Mouse (Mus musculus) kidney, adult 10 weeks (tissue): ENCODE results near the gene Serpinb7. TPM values are rescaled to one million over a fixed set of nuclear protein-coding genes. Genes with fewer than 3 reads are reported as not detected.

ENCODE experiments used
- polyA plus RNA-seq: library from polyadenylated mRNA; stranded (reverse); fragments of 350-450 nt; fragmentation: Illumina TruSeq; extraction: RNeasy Lipid Tissue Mini Kit (QIAGEN cat#74804); gene quantifications from one replicate; pipeline ENCODE4 v1.2.3, GENCODE M21; 2014; ENCODE audit warnings: low read depth, low replicate concordance

Serpinb7 gene
- polyA plus RNA-seq = not detected

DNA sequence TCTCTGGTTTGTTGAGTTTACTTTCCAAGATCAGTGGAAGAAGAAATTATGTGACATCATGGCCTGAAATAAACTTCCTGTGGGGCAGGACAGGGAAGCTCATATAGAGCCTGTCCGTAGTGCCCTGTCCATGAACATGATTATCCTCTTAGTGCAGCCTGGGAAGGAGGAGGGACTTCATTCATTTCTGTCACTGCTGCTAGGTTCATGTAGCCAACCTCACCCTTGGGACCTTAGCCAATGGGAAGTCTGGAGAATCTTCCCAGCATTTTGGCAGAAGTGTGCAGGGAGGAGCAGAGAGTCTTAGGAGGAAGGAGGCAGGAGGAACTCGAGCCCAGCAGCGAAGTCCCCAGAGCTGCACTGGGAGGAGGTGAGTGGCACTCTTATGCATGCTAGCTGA, at the start of gene Serpinb7:
Serpinb7 (plus strand) TSS at position 301 of the 400 bp plus-strand sequence.

DNA sequence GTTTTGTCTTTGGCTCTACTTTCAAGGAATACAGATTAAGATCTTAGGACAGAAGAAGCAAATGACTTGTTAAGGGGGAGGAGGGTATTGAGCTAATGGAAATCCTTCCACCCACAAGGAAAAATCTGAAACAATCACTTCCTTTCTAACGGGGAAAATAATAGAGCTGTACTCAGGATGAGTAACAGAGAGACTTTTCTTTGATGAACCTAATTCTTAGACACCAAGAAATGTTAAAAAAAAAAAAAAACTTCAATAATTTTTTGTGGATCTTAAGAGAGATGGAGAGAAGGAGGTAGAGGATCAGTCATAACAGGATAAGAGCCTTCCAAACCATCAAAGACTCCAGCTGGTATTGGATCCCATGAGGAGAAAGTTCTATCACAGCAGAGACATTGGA, 38.6 kb upstream of the Serpinb7 start, which contains the start of gene Serpinb11:
Serpinb11 (plus strand) TSS at position 301 of the 400 bp plus-strand sequence.

Other genes with a start within 250 kb of the Serpinb7 start
- gene Serpinb3b, start 121.3 kb upstream of the Serpinb7 start, polyA plus RNA-seq = not detected
- not detected for gene Serpinb3c, start 121.3 kb upstream of the Serpinb7 start, polyA plus RNA-seq
- not detected for gene Serpinb11, start 38.5 kb upstream of the Serpinb7 start, polyA plus RNA-seq
- gene Serpinb2, start 111.8 kb downstream of the Serpinb7 start, polyA plus RNA-seq = not detected
- 19.4 TPM for gene Serpinb8, start 190.4 kb downstream of the Serpinb7 start, polyA plus RNA-seq